Mouse (Mus musculus): ENCODE measurements around the gene Fam155a. TPM values are rescaled to one million over a fixed set of nuclear protein-coding genes. Genes with fewer than 3 reads are reported as not detected.
"Not testable (repeated sequence)": the region's sequence is repeated elsewhere in the genome, so short reads cannot be mapped to it uniquely, and the experiment has no call there.

Fam155a gene
- total RNA-seq, 4 experiments from 2014 or later: 92.7 to 110 (median 103) TPM

GRCm38 (mm10) chr8:9406204-9406603 lies 364.8 kb downstream of the Fam155a start:
- no peak for DNase-seq (ENCODE audit: low spot score in 2 of 2)

- no peak for DNase-seq (ENCODE audit: low spot score in 2 of 2)
Measured at GRCm38 (mm10) chr8:9404651-9405050, 366.3 kb downstream of the Fam155a start.

- no peak for DNase-seq (ENCODE audit: low spot score in 2 of 2)
Measured at GRCm38 (mm10) chr8:9402393-9402792, 368.6 kb downstream of the Fam155a start.

- DNase-seq (ENCODE audit: low spot score in 2 of 2): no peak
Measured at GRCm38 (mm10) chr8:9398606-9399263, 372.2 kb downstream of the Fam155a start.

GRCm38 (mm10) chr8:9398040-9398439 lies 372.9 kb downstream of the Fam155a start:
- DNase-seq (ENCODE audit: low spot score in 2 of 2): no peak

- no peak for DNase-seq (ENCODE audit: low spot score in 2 of 2)
Measured at GRCm38 (mm10) chr8:9394670-9395069, 376.3 kb downstream of the Fam155a start.

GRCm38 (mm10) chr8:9393246-9393645 lies 377.7 kb downstream of the Fam155a start:
- DNase-seq (ENCODE audit: low spot score in 2 of 2): no peak

GRCm38 (mm10) chr8:9390229-9390628 lies 380.7 kb downstream of the Fam155a start:
- not testable (repeated sequence) for DNase-seq (ENCODE audit: low spot score in 2 of 2)

GRCm38 (mm10) chr8:9369201-9369600 lies 401.8 kb downstream of the Fam155a start:
- DNase-seq (ENCODE audit: low spot score in 2 of 2): no peak

GRCm38 (mm10) chr8:9367721-9368120 lies 403.2 kb downstream of the Fam155a start:
- no peak for DNase-seq (ENCODE audit: low spot score in 2 of 2)

GRCm38 (mm10) chr8:9365381-9365780 lies 405.6 kb downstream of the Fam155a start:
- DNase-seq (ENCODE audit: low spot score in 2 of 2): no peak

GRCm38 (mm10) chr8:9348523-9349135 lies 422.3 kb downstream of the Fam155a start:
- DNase-seq (ENCODE audit: low spot score in 2 of 2): no peak

GRCm38 (mm10) chr8:9347163-9347562 lies 423.8 kb downstream of the Fam155a start:
- no peak for DNase-seq (ENCODE audit: low spot score in 2 of 2)

- DNase-seq (ENCODE audit: low spot score in 2 of 2): no peak
Measured at GRCm38 (mm10) chr8:9344136-9344535, 426.8 kb downstream of the Fam155a start.

GRCm38 (mm10) chr8:9342998-9343397 lies 428.0 kb downstream of the Fam155a start:
- DNase-seq (ENCODE audit: low spot score in 2 of 2): no peak

- DNase-seq (ENCODE audit: low spot score in 2 of 2): no peak
Measured at GRCm38 (mm10) chr8:9342593-9342992, 428.4 kb downstream of the Fam155a start.

GRCm38 (mm10) chr8:9337905-9338304 lies 433.1 kb downstream of the Fam155a start:
- no peak for DNase-seq (ENCODE audit: low spot score in 2 of 2)

GRCm38 (mm10) chr8:9335933-9336303 lies 435.0 kb downstream of the Fam155a start:
- no peak for DNase-seq (ENCODE audit: low spot score in 2 of 2)

- DNase-seq (ENCODE audit: low spot score in 2 of 2): no peak
Measured at GRCm38 (mm10) chr8:9335285-9335932, 435.6 kb downstream of the Fam155a start.

- no peak for DNase-seq (ENCODE audit: low spot score in 2 of 2)
Measured at GRCm38 (mm10) chr8:9332766-9333165, 438.2 kb downstream of the Fam155a start.

- no peak for DNase-seq (ENCODE audit: low spot score in 2 of 2)
Measured at GRCm38 (mm10) chr8:9309456-9309855, 461.5 kb downstream of the Fam155a start.

GRCm38 (mm10) chr8:9303526-9304135 lies 467.3 kb downstream of the Fam155a start:
- DNase-seq (ENCODE audit: low spot score in 2 of 2): no peak
